Mouse (Mus musculus) hindbrain, embryonic 12.5 days (tissue): ENCODE data around the gene Zdhhc20. TPM values are rescaled to one million over a fixed set of nuclear protein-coding genes. Genes with fewer than 3 reads are reported as not detected.
A peak's percentile ranks its signal among the peaks of the same experiment; 100 is the strongest.
"Not testable (repeated sequence)": the region's sequence is repeated elsewhere in the genome, so short reads cannot be mapped to it uniquely, and the experiment has no call there.

Experiments used
- ATAC-seq: fragments of 200-750 bp; cut with Nextera tagmentation; 2 replicates; pipeline ENCODE4 v1.8.0; 2017; ENCODE audit warnings: moderate TSS enrichment; ENCODE audit not compliant: low FRiP score
- H3K27ac ChIP-seq: fragments of 300-500 bp; sonication (generic); 2 replicates; pipeline ENCODE4 v1.5.1; 2016; ENCODE audit warnings: mild to moderate bottlenecking
- H3K27me3 ChIP-seq: fragments of 300-500 bp; sonication (generic); 2 replicates; pipeline ENCODE4 v1.6.1; 2016; ENCODE audit warnings: mild to moderate bottlenecking
- H3K36me3 ChIP-seq: fragments of 300-500 bp; sonication (generic); 2 replicates; pipeline ENCODE4 v1.6.1; 2016; ENCODE audit warnings: mild to moderate bottlenecking
- H3K4me1 ChIP-seq: fragments of 300-500 bp; sonication (generic); 2 replicates; pipeline ENCODE4 v1.6.1; 2016
- H3K4me2 ChIP-seq: fragments of 300-500 bp; sonication (generic); replicated peaks from 2 replicates; pipeline ENCODE4 v1.6.1; 2016; ENCODE audit warnings: mild to moderate bottlenecking
- H3K4me3 ChIP-seq: fragments of 300-500 bp; sonication (generic); 2 replicates; pipeline ENCODE4 v1.5.1; 2016; ENCODE audit warnings: mild to moderate bottlenecking
- H3K9ac ChIP-seq: fragments of 300-500 bp; sonication (generic); 2 replicates; pipeline ENCODE4 v1.6.1; 2016; ENCODE audit warnings: mild to moderate bottlenecking, moderate library complexity
- H3K9me3 ChIP-seq: fragments of 300-500 bp; sonication (generic); replicated peaks from 2 replicates; pipeline ENCODE4 v1.6.1; 2016; ENCODE audit warnings: mild to moderate bottlenecking
- WGBS: fragments of 180-500 bp; shearing (Covaris S2); methylation state at CpG from one replicate; pipeline ENCODE4 v1.1.7; 2016; 5-methylcytosine and 5-hydroxymethylcytosine counted together
- polyA plus RNA-seq: library from polyadenylated mRNA; unstranded; fragments of >200 nt; fragmentation: Nextera tagmentation; extraction: Ambion mirVana; gene quantifications from 2 replicates; pipeline ENCODE4 v1.2.1, GENCODE M21; 2016

The Zdhhc20 gene
- polyA plus RNA-seq, 1 experiment from 2014 or later = 67.0 TPM

DNA sequence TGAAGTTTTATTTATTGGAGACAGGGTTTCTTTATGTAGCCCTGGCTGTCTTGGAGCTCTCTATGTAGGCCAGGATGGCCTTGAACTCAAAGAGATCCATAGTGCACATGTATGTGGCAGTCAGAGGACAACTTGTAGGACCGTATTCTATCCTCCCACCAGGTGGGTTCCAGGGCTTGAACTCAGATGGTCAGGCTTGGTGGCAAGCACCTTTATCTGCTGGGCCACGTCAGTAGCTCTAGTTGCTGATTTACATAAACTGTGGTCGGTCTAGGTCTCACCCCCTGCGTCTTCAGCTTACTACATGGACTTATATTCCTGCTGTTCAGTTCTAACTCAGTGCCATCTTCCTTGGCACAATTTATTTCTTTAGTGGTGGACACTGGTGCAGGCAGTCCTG lies 21.2 kb upstream of the Zdhhc20 start:
- 82% methylated on average over 4 of the region's 4 CpGs for WGBS
- ATAC-seq = no peak

DNA sequence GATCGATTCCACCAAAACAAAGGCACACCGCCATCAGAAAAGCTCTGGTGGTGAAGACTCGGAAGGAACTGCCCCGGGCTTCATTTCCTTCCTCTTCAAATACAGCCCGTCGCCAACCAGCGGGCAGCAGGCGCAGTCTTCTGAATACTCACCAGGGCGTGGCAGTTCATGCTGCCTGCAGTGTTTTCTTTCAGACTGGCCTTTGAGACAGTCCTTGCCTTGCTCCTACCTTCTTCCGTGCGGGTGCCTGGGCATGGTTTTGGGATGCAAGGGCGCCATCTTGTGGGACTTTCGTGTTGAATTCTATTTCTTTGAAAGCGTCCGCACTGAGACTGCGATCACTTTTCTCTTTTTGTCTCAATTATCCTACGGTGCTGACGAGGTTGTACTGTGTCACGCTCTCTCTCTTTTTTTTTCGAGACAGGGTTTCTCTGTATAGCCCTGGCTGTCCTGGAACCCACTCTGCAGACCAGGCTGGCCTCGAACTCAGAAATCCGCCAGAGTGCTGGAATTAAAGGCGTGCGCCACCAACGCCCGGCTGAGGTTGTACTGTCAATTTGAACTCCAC lies 20.5 kb upstream of the Zdhhc20 start:
- peak overlapping the region; percentile 22 for H3K4me3 ChIP-seq
- H3K36me3 ChIP-seq = peaks cover 4% of the 10 kb centered on the region
- peak; percentile 85 for ATAC-seq
- peak overlapping the region; percentile 46 for H3K4me2 ChIP-seq
- WGBS = 21% methylated on average over 26 of the region's 26 CpGs
- peak overlapping the region; percentile 9; the same call in 1 of the 2 replicates for H3K27ac ChIP-seq
- no peaks in the 10 kb centered on the region for H3K9me3 ChIP-seq
- no peaks in the 10 kb centered on the region for H3K27me3 ChIP-seq
- H3K9ac ChIP-seq = no peak overlapping the region
- H3K4me1 ChIP-seq = no peaks in the 10 kb centered on the region

More for the DNA sequence above, 21.2 kb upstream of the Zdhhc20 start:
- no peaks in the 10 kb centered on the region for H3K4me1 ChIP-seq
- peaks cover 11% of the 10 kb centered on the region for H3K36me3 ChIP-seq
- H3K4me3 ChIP-seq = no peak overlapping the region
- H3K27me3 ChIP-seq = no peaks in the 10 kb centered on the region
- no peak overlapping the region for H3K27ac ChIP-seq
- no peak overlapping the region for H3K9ac ChIP-seq
- H3K4me2 ChIP-seq = no peak overlapping the region
- H3K9me3 ChIP-seq = no peaks in the 10 kb centered on the region

DNA sequence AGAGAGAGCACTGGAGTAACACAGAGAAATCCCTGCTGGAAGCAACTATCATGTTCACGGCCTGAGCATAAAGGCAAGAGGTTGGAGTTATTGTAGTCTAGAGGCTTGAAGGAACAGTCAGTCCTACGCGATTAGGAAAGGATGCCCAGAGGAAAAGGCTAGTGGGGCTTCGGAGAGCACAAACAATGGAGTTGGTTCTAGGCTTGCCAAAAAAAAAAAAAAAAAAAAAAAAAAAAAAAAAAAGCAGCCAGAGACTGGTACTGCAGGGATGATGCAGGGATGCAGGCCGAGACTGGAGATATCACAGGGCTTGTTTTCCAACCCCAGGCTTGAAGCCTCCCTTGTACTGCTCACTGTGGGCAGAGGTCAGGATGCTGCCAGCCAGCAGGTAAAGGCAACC lies 19.2 kb upstream of the Zdhhc20 start:
- Histone ChIP-seq H3K36me3 (no peaks in the 10 kb centered on the region), H3K4me2 (no peak overlapping the region), H3K4me3 (no peak overlapping the region), H3K9me3 (no peaks in the 10 kb centered on the region), H3K27me3 (no peaks in the 10 kb centered on the region), H3K27ac (no peak overlapping the region), H3K9ac (no peak overlapping the region), H3K4me1 (no peaks in the 10 kb centered on the region)
- 73% methylated on average over 5 of the region's 5 CpGs for WGBS
- ATAC-seq = no peak

DNA sequence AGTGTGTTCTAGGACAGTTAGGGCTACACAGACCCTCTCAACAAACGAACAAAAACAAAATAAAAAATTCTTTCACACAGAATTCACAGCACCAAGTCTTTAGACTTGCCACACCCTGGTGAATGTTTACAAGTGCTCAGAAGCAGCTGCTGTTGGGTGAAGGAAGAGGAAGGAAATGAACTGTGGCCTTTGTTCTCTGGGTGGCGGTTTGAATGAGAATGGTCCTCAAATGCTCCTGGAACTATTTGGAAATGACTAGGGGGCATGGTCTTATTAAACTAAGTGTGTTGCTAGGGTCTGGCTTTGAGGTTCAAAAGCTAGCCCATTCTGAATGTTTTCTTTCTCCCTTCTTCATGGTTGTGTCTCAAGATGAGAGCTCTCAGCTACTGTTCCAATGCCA lies 18.4 kb upstream of the Zdhhc20 start:
- no peak overlapping the region for H3K4me2 ChIP-seq
- WGBS = 80% methylated on average over 2 of the region's 2 CpGs
- ATAC-seq = no peak
- no peaks in the 10 kb centered on the region for H3K36me3 ChIP-seq
- H3K4me1 ChIP-seq = no peaks in the 10 kb centered on the region
- H3K9ac ChIP-seq = no peak overlapping the region
- H3K4me3 ChIP-seq = no peak overlapping the region
- H3K9me3 ChIP-seq = no peaks in the 10 kb centered on the region
- no peaks in the 10 kb centered on the region for H3K27me3 ChIP-seq
- H3K27ac ChIP-seq = no peak overlapping the region

DNA sequence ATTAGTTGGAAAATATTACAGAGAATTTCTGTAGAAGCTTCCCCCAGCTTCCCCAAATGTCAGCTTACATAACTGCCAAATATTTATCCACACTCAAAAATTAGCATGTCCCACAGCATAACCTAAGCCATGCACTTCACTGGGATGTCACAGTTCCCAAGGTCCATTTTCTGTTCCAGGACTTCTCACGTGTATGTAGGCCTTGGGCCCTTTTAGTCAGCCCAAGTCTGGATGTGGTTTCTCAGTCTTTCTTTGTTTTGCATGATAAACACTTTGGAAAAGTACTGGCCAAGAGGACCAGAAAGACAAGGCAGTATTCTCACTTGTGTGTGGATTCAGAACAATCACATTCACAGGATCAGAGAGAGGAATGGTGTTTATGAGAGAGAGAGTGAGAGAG lies 11.9 kb upstream of the Zdhhc20 start:
- WGBS = 76% methylated on average over 1 of the region's 1 CpGs
- no peaks in the 10 kb centered on the region for H3K36me3 ChIP-seq
- H3K4me1 ChIP-seq = no peaks in the 10 kb centered on the region
- H3K9me3 ChIP-seq = no peaks in the 10 kb centered on the region
- no peaks in the 10 kb centered on the region for H3K27me3 ChIP-seq
- H3K27ac ChIP-seq = no peak overlapping the region
- H3K4me2 ChIP-seq = no peak overlapping the region
- no peak for ATAC-seq
- H3K4me3 ChIP-seq = no peak overlapping the region
- H3K9ac ChIP-seq = no peak overlapping the region

DNA sequence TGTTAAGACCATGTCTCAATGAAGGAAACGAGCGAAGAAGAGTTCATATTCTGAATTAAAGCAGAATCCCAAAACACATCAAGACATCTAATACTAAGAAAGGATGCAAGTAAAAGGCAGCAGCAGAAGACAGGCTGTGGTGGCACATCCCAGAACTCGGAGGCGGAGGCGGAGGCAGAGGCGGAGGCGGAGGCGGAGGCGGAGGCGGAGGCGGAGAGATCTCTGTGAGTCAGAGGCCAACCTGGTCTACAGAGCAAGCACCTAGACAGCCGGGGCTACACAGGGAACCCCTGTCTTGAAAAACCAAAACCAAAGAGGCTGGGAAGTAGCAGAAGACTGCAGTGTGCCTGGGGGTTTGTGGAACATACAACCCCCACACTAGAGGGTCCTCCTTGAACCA lies 6.8 kb upstream of the Zdhhc20 start:
- H3K9me3 ChIP-seq = no peaks in the 10 kb centered on the region
- WGBS = 95% methylated on average over 12 of the region's 12 CpGs
- H3K4me2 ChIP-seq = no peak overlapping the region
- H3K4me3 ChIP-seq = no peak overlapping the region
- H3K4me1 ChIP-seq = no peaks in the 10 kb centered on the region
- H3K27me3 ChIP-seq = no peaks in the 10 kb centered on the region
- ATAC-seq = no peak
- H3K27ac ChIP-seq = no peak overlapping the region
- H3K36me3 ChIP-seq = no peaks in the 10 kb centered on the region
- H3K9ac ChIP-seq = no peak overlapping the region

DNA sequence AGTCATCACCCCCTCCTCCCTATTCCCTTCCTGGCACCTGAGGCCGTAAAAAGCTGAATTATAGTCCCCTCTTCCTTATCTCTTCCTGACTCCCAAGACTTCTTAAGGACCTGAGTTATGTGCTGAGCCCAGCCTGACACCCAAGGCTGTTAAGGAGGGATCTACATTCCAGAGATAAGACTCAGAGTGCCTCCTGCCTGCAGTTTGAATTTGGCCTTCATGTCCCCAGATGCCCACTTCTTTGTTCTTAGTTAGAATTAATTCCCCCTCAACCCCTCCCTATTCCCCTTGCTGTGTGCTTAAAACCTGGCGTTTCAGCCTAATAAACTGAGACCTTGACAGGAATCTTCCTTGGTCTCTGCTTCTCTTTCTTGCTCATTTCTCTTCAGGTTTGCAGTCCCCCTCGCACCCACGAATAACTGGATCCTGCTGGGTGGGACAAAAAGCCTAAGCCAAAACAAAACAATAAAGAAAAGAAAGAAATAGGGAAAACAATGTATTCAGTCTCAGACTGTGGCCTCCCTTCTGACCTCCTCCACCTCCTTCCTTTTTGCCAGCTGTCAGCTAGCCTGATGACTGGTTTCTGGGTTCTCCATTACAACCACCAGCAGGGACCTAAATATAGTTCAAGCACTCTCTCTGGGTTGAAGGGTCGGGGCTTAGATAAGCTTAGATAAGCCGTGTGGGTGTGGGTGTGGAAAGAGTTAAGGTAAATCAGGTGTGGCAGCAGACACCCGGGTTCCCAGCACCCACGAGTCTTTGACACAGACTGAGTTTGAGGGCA lies 6.2 kb upstream of the Zdhhc20 start:
- not testable (repeated sequence) for H3K27me3 ChIP-seq, H3K9me3 ChIP-seq, ATAC-seq, H3K9ac ChIP-seq, H3K27ac ChIP-seq, H3K36me3 ChIP-seq, H3K4me2 ChIP-seq, H3K4me3 ChIP-seq, H3K4me1 ChIP-seq
- WGBS = 56% methylated on average over 8 of the region's 8 CpGs

DNA sequence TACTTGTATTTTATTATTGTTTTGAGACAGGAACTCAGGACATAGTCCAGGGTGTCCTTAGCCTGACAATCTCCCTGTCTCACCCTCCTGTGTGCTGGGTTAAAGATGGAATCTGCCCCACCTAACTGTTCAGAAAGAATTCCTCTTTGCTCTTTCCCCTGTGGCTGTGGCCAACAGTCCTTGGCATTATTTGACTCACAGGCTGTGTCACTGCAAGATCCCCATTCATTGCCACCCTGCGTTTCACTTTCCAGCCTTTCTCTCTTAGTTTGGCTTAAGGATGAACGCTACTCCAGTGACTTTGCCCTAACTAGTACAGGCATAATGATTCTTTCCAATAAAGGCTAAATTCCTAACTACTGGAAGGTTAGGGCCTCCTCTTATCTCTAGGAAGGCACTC lies 4.3 kb upstream of the Zdhhc20 start:
- Histone ChIP-seq H3K36me3 (no peaks in the 10 kb centered on the region), H3K9ac (no peak overlapping the region), H3K9me3 (no peaks in the 10 kb centered on the region), H3K4me1 (no peaks in the 10 kb centered on the region), H3K4me3 (no peak overlapping the region), H3K27me3 (no peaks in the 10 kb centered on the region), H3K4me2 (no peak overlapping the region), H3K27ac (no peak overlapping the region)
- 81% methylated on average over 2 of the region's 2 CpGs for WGBS
- ATAC-seq = no peak

DNA sequence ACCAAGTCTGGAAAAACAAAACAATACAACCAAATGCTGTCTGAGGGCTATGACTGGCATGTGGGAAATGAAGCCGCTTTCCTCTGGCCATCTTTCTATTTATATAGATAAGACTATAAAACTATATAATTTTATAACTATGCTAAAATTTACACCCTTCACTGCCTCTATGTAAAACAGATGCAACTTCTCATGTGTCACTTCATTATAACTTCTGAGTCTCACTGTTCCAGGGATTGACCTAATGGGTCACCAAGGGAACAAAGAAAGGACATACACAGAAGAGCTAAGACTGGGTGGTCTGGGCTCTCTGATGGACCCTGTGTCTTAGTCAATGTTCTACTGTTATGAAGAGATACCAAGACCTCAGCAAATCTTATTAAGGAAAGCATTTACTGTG lies 2.9 kb upstream of the Zdhhc20 start:
- ATAC-seq = no peak
- 100% methylated on average over 1 of the region's 1 CpGs for WGBS
- no peak overlapping the region for H3K4me3 ChIP-seq
- no peak overlapping the region for H3K4me2 ChIP-seq
- H3K9me3 ChIP-seq = no peaks in the 10 kb centered on the region
- no peaks in the 10 kb centered on the region for H3K27me3 ChIP-seq
- no peaks in the 10 kb centered on the region for H3K36me3 ChIP-seq
- H3K27ac ChIP-seq = no peak overlapping the region
- peaks cover 4% of the 10 kb centered on the region for H3K4me1 ChIP-seq
- H3K9ac ChIP-seq = no peak overlapping the region

DNA sequence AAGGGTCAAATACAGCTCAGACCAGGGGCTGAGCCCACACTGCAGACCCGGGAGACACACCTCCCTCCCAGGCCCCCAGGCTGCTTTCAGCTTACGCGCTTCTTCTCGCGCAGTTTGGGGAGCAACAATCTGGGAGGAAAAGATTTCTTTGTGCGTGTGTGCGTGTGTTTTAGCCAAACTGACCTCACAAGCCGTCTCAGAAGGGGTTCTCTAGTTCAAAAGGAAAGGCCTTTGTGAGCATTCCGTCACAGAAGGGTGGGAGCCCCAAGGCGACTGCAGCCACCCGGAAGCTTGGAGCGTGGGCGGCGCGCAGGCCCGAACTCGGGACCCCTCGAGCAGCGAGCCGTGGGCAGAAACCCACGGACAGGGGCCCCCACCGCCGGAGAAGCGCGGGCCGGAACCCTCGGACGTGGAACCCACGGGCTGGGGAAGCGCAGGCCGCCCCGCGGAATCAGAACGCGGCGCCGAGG lies 500 bp downstream of the Zdhhc20 start:
- under 1% methylated on average over 36 of the region's 37 CpGs for WGBS

DNA sequence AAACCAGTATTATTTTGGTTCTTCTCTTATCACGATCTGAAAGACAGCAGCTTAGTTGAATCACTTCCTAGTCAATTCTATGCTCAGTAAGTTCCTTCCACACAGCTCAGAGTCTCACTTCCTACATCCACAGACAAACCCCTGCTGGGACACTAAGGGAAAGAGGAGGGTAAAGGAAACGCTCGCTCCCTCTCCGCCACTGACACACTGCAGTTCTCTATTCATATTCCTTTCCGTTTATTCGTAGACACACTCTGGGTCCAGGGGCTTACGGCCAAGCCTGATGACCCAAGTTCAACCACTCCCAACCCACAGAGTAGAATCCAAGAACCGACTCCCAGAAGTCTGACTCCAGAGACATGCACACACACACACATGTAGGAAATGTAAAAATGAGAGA lies 2.9 kb downstream of the Zdhhc20 start:
- H3K9me3 ChIP-seq = no peaks in the 10 kb centered on the region
- H3K27me3 ChIP-seq = no peaks in the 10 kb centered on the region
- H3K4me1 ChIP-seq = peaks cover 6% of the 10 kb centered on the region
- H3K27ac ChIP-seq = no peak overlapping the region
- H3K4me3 ChIP-seq = no peak overlapping the region
- H3K4me2 ChIP-seq = no peak overlapping the region
- H3K36me3 ChIP-seq = no peaks in the 10 kb centered on the region
- no peak for ATAC-seq
- H3K9ac ChIP-seq = no peak overlapping the region
- 82% methylated on average over 8 of the region's 8 CpGs for WGBS

More for the DNA sequence above, 500 bp downstream of the Zdhhc20 start:
- H3K27me3 ChIP-seq = no peaks in the 10 kb centered on the region
- peak overlapping the region; percentile 90 for H3K27ac ChIP-seq
- no peaks in the 10 kb centered on the region for H3K9me3 ChIP-seq
- H3K36me3 ChIP-seq = no peaks in the 10 kb centered on the region
- peak overlapping the region; percentile 94 for H3K9ac ChIP-seq
- peak; percentile 51 for ATAC-seq
- H3K4me1 ChIP-seq = peaks cover 6% of the 10 kb centered on the region
- H3K4me2 ChIP-seq = peak overlapping the region; percentile 63
- peak overlapping the region; percentile 96 for H3K4me3 ChIP-seq

DNA sequence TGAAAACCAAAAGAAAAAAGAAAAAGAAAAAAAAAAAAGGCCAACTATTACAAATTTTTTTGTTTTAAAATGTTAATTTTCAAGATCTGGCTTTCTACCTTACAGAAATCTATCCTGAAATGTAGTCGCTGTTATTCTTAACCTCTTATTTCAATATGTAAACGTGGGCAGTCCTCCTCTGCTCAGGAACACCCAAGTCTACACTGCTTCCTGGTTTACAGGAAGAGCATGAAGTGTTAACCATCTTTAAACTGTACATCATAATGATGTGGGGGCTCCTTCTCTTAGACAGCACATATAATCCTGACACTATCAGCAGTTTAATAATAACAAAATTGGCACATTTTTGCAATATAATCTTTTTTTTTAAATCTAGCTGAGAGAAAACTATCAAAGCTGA lies 4.0 kb downstream of the Zdhhc20 start:
- H3K4me1 ChIP-seq = peaks cover 12% of the 10 kb centered on the region
- H3K4me2 ChIP-seq = no peak overlapping the region
- 93% methylated on average over 2 of the region's 2 CpGs for WGBS
- no peak overlapping the region for H3K9ac ChIP-seq
- no peaks in the 10 kb centered on the region for H3K27me3 ChIP-seq
- no peak overlapping the region for H3K4me3 ChIP-seq
- no peaks in the 10 kb centered on the region for H3K9me3 ChIP-seq
- H3K36me3 ChIP-seq = no peaks in the 10 kb centered on the region
- H3K27ac ChIP-seq = no peak overlapping the region
- ATAC-seq = no peak

DNA sequence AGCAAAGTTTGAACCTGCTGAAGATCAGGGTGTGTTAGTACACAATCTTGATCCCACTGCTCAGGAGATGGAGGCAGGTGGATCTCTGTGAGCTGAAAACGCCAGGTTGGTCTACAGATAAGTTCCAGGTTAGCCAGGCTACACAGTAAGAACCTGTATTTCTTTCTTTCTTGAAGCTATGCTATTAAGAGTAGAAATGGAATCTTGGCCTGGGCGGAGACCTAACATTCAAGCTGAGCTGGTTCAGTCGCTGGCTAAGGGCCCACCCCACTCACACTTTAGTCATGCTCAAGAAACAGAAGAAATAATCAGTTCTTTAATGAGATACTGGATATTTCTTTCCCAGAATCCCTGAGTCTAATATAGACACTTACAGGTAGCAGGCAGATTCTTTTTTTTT lies 6.7 kb downstream of the Zdhhc20 start:
- no peaks in the 10 kb centered on the region for H3K9me3 ChIP-seq
- no peaks in the 10 kb centered on the region for H3K36me3 ChIP-seq
- no peak overlapping the region for H3K4me2 ChIP-seq
- no peaks in the 10 kb centered on the region for H3K27me3 ChIP-seq
- H3K4me3 ChIP-seq = no peak overlapping the region
- H3K27ac ChIP-seq = no peak overlapping the region
- peaks cover 12% of the 10 kb centered on the region for H3K4me1 ChIP-seq
- H3K9ac ChIP-seq = no peak overlapping the region
- 87% methylated on average over 3 of the region's 3 CpGs for WGBS
- ATAC-seq = no peak
